Mouse (Mus musculus): ENCODE measurements around the gene Trim71.

GRCm38 (mm10) chr9:114585017-114585345, 20.8 kb upstream of the Trim71 start:
- TF ChIP-seq CHD2 (IDR thresholded peaks at IDR 0.05; ENCODE audit: low read depth, low read length): no peak
- TF ChIP-seq HCFC1 (IDR thresholded peaks at IDR 0.05; ENCODE audit: borderline replicate concordance, insufficient read depth, low read length): no peak

Data from ES-E14 (cell line).